Mouse (Mus musculus) c-Kit-positive CD71-positive TER-119-positive erythroid progenitor cells, embryonic 14.5 days (primary cell): Measurements from ENCODE around the gene Hist2h4.
"Not testable (repeated sequence)": the region's sequence is repeated elsewhere in the genome, so short reads cannot be mapped to it uniquely, and the experiment has no call there.

Experiments used
- DNase-seq: peaks from one replicate; pipeline ENCODE4 v3.0.0-alpha.2; 2013; ENCODE audit warnings: low spot score

Hist2h4 gene

GRCm38 (mm10) chr3:96245003-96245886 lies 17.9 kb downstream of the Hist2h4 start, which contains the start of gene Hist2h2aa1:
Hist2h2aa1 (plus strand) TSS chr3:96245497.
- DNase-seq, result peak; percentile 70

GRCm38 (mm10) chr3:96243921-96244572 lies 19.1 kb downstream of the Hist2h4 start:
- DNase-seq, result no peak

- DNase-seq, result no peak
Measured at GRCm38 (mm10) chr3:96240799-96241197, 22.3 kb downstream of the Hist2h4 start.

GRCm38 (mm10) chr3:96239949-96240798 lies 22.9 kb downstream of the Hist2h4 start, which contains the start of gene Hist2h2aa2:
Hist2h2aa2 (minus strand) TSS chr3:96240276.
- peak; percentile 53 for DNase-seq

- DNase-seq, result not testable (repeated sequence)
Measured at GRCm38 (mm10) chr3:96238954-96239793, 23.9 kb downstream of the Hist2h4 start, which contains the start of gene Hist2h3c2. Hist2h3c2 (minus strand) TSS chr3:96239127.

GRCm38 (mm10) chr3:96237904-96238511 lies 25.1 kb downstream of the Hist2h4 start:
- DNase-seq, result peak; percentile 81

- peak; percentile 68 for DNase-seq
Measured at GRCm38 (mm10) chr3:96237335-96237903, 25.7 kb downstream of the Hist2h4 start.

GRCm38 (mm10) chr3:96236834-96237334 lies 26.2 kb downstream of the Hist2h4 start:
- no peak for DNase-seq

- DNase-seq, result no peak
Measured at GRCm38 (mm10) chr3:96235836-96236235, 27.3 kb downstream of the Hist2h4 start.

- no peak for DNase-seq
Measured at GRCm38 (mm10) chr3:96234914-96235313, 28.2 kb downstream of the Hist2h4 start.

GRCm38 (mm10) chr3:96231758-96232120 lies 31.4 kb downstream of the Hist2h4 start:
- no peak for DNase-seq

- no peak for DNase-seq
Measured at GRCm38 (mm10) chr3:96230910-96231757, 32.0 kb downstream of the Hist2h4 start.

GRCm38 (mm10) chr3:96230404-96230803 lies 32.7 kb downstream of the Hist2h4 start:
- no peak for DNase-seq

- no peak for DNase-seq
Measured at GRCm38 (mm10) chr3:96228828-96229227, 34.3 kb downstream of the Hist2h4 start.

- DNase-seq, result no peak
Measured at GRCm38 (mm10) chr3:96226695-96227648, 36.1 kb downstream of the Hist2h4 start.

GRCm38 (mm10) chr3:96225421-96225820 lies 37.7 kb downstream of the Hist2h4 start:
- DNase-seq, result peak; percentile 35

- DNase-seq, result no peak
Measured at GRCm38 (mm10) chr3:96222774-96223173, 40.3 kb downstream of the Hist2h4 start.

GRCm38 (mm10) chr3:96221640-96222038 lies 41.5 kb downstream of the Hist2h4 start:
- peak; percentile 54 for DNase-seq
